Mouse (Mus musculus) cerebellum, postnatal 14 days (tissue): Measurements from ENCODE around the gene Hoxd3.

Source experiments
- DNase-seq, 2 experiments: peaks; one replicate each; pipeline ENCODE4 v3.0.0; 2021; ENCODE audit warnings: mixed read lengths in 2 of 2

The Hoxd3 gene

GRCm38 (mm10) chr2:74711721-74712621 is at the start of gene Hoxd3, which contains the start of gene Hoxd4:
Gene Hoxd3, plus strand, starts transcription at chr2:74711927.
Gene Hoxd4, plus strand, starts transcription at chr2:74711929.
- DNase-seq = no peak

DNA sequence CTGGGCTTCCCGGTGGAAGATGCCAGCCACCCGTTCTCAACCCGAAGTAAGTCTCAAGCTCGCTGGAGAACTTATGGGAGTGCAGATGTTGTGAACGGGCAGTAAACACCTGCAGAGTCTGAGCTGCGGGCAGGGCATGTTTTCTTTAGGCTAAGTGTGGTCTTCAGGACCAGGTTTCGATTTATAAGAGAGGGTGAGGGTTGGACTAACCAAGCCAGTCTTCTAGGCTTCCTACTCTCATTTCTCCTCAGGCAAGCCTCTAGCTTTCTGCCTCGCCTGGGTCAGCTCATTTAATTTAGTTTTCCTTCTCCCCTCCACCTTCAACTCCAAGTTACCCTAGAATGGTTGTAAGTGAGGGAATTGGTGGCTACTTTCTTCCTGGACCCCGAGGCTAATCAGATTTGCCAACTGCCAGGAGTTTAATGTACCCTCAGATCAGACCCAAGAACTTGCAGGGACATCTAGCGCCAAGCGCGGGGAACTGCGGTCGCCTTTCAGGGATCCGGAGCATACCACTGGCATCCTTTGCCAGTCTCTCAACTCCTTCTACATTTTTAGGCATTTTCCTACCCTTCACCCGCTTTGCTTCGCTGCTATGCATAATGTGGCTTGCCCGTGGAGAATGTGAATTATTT is 48.3 kb upstream of the Hoxd3 start:
- DNase-seq = peak; percentile 81 to 82

DNA sequence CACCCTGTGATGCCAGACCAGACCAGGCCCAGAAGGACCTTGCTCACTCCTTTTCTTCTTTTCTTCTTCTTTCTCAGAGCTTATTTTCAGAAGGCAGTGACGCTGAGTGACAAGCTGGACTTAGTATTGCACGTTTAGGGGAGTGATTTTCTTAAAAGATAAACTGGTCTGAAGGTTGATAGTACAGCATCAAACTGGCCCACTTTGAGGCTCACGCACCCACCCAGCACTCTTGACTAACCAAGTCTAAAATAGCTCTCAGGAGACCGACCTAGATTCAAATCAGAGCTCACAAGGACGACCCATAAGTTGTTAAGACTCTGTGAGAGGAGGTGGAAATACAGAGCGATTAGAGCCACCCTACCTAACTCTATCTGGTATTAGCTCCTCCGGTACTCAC is 45.3 kb upstream of the Hoxd3 start:
- no peak for DNase-seq

DNA sequence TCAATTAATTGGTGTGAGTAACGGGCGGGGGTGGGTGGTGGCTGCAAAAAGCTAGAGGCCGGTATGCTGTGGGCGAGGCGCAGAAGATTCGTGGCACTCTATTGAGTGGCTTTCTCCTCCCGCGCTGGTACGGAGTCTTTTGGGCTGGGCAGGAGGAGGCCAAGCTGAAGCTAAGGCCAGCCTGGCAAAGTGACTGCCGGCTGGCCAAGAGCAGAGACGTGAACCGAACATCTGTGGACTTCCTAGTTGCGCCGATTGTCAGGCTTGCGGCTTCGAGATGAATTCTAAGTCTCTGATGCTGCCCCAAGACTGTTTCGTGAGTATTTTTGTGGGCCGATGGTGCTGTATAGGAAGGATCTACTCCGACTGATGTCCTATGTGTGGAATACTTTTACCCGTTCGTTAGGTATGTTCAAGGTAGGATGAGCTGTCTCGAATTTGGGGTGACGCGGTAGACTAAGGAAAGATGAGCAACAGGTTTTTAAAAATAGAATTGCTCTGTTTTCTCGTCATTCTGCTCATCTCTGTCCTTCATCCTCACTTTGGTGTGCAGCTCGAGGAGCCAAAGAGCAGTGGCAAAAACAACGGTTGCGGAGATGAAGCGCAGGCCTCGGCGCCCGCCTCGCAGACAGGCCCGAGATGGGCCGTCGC is 44.4 kb upstream of the Hoxd3 start:
- no peak for DNase-seq

GRCm38 (mm10) chr2:74667842-74668357 is 43.8 kb upstream of the Hoxd3 start, which contains the start of gene Hoxd13:
Gene Hoxd13, plus strand, starts transcription at chr2:74668310.
- no peak for DNase-seq

DNA sequence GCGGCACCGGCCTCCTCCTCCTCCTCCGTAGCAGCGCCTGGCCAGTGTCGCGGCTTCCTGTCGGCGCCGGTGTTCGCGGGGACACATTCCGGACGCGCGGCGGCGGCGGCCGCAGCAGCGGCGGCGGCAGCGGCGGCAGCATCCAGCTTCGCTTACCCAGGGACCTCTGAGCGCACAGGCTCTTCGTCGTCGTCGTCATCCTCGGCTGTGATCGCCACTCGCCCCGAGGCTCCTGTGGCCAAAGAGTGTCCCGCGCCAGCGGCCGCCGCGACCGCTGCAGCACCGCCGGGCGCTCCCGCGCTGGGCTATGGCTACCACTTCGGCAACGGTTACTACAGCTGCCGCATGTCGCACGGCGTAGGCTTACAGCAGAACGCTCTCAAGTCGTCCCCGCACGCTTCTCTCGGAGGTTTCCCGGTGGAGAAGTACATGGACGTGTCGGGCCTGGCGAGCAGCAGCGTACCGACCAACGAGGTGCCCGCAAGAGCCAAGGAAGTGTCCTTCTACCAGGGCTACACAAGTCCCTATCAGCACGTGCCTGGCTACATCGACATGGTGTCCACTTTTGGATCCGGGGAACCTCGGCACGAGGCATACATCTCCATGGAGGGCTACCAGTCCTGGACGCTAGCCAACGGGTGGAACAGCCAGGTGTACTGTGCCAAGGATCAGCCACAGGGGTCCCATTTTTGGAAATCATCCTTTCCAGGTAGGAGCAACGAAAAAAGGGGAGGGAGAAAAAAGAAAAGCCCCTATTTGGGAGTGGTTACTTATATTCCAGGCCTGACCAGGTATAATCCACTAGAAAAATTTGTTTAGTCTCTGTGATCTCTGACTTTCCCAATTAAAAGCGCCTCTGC is 43.1 kb upstream of the Hoxd3 start:
- no peak for DNase-seq

GRCm38 (mm10) chr2:74669230-74669578 is 42.5 kb upstream of the Hoxd3 start:
- no peak for DNase-seq

DNA sequence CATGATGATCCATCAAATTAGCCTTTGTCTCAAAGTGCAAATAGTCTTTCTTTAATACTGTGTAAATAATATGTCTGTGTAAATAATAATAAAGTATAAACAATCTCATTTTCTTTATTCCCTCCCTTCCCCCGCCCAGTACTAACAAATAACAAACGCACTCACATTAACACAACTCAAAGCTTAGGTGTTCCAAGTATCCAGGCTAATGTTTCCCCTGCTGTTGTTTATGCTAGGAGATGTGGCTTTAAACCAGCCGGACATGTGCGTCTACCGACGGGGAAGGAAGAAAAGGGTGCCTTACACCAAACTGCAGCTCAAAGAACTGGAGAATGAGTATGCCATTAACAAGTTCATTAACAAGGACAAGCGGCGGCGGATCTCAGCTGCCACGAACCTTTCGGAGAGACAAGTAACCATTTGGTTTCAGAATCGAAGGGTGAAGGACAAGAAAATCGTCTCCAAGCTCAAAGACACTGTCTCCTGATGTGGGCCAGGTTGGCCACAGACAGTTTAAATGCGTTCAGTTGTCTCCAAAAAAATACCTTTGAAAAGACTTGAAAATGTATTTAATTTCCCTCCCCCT is 42.0 kb upstream of the Hoxd3 start:
- DNase-seq = no peak

GRCm38 (mm10) chr2:74670632-74671188 is 41.0 kb upstream of the Hoxd3 start:
- no peak for DNase-seq

DNA sequence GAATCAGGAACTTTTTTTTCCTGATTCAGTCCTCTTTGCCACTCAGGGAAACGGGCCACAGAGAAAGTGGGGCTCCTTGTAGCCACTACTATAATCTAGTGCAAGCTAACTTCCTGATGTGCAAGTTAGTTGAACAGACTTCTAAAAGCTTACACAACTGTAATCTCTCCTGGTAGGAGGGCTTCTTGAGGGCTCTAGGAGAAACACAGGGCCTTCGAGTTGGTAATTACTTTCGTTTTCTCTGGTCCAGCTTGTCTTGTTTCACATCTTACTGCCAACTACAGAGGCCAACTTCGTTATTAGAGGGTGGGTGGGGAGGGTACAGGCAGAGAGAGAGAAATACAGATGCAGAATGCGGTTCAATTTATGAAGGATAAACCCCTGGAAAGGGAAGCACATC is 39.9 kb upstream of the Hoxd3 start:
- no peak for DNase-seq

DNA sequence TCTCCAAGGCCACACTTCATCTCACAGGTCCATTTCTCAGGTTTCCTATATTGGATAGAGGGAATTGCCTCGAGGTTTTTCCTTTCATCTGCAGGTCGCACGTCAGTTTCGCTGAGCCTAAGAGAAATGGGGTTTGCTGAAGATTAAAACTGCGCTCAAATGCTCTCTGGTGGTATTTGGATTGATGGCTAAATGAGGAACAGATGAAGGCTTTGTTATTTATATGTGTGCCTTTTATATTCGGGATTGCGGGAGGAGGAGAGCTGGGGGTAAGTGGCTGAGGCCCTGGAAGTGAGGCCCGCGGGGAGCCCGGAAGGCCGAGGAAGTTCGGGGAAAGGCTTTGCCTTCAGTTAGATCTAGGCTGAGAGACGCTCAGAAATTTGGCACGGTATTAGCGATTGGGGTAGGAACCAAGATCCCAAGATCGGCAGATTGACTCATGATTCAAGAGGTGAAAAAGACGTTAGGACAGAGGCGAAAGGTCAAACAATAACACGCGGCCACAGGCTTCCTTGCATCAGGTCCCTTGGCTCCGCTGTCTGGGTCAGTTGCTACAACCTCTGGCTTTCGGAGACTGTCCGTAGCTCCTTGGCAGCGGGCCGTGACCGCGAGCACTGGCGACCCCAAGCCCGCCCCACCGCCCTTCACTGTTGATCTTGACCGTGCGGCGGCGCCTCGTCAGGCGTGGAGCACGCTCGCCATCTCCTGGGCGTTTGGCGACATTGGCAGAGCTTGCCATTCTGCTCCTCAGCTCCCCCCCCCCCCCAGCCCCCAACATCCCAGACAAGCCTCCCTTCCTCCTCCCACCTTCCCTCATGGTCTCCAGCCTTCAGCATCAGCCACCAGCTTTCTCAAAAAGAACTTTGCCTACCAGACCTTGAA is 39.0 kb upstream of the Hoxd3 start:
- DNase-seq = peak; percentile 80 to 84

DNA sequence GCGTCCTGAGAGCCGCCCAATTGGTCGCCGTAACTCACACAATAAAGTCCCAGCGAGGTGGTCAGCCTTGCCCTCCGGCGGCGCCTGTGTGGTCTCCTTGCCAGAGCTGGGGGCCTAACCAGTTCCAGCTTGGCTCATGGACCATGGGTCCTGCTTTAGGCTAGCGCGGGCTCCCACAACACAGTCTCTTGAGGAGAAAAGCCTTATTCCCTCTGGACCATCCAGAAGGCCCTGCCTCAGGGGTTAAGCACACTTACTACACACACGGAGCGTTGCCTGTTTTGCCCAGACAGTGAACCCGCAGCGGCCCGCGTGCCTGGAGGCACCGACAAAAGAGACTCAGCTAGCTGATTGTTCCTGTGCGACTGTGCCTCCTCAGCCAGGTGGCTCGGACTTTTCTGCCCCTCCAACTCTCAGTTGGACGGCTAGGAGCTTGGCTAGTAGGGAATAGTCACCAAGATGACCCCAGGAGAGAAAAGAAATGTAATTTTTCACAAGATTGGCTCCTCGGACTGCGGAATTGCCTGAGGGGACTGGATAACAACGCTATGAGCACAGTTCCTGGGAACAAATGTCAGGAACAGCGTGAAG is 37.8 kb upstream of the Hoxd3 start:
- DNase-seq = no peak

DNA sequence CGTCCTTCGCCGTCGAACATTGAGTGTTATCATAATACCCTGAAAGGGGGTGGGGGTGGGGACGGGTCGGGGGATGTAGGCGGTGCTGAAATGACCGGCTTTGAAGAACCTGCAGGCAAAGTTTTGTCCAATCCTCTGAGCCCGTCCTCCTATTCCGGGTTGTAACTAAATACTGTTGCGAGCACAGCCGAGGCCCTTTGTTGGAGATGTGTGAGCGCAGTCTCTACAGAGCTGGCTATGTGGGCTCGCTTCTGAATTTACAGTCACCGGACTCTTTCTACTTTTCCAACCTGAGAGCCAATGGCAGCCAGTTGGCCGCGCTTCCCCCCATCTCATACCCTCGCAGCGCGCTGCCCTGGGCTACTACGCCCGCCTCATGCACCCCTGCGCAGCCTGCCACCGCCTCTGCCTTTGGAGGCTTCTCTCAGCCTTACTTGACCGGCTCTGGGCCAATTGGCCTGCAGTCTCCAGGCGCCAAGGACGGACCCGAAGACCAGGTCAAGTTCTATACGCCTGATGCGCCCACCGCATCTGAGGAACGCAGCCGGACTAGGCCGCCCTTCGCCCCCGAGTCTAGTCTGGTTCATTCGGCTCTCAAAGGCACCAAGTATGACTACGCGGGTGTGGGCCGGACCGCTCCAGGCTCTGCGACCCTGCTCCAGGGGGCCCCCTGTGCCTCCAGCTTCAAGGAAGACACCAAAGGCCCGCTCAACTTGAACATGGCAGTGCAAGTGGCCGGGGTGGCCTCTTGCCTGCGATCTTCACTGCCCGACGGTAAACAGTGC is 36.7 kb upstream of the Hoxd3 start, which contains the start of gene Hoxd12:
Gene Hoxd12 (plus strand): TSS at position 133 of the 785 bp plus-strand sequence.
- DNase-seq = no peak

- DNase-seq = no peak
Observed at GRCm38 (mm10) chr2:74675666-74676282, 36.0 kb upstream of the Hoxd3 start.

DNA sequence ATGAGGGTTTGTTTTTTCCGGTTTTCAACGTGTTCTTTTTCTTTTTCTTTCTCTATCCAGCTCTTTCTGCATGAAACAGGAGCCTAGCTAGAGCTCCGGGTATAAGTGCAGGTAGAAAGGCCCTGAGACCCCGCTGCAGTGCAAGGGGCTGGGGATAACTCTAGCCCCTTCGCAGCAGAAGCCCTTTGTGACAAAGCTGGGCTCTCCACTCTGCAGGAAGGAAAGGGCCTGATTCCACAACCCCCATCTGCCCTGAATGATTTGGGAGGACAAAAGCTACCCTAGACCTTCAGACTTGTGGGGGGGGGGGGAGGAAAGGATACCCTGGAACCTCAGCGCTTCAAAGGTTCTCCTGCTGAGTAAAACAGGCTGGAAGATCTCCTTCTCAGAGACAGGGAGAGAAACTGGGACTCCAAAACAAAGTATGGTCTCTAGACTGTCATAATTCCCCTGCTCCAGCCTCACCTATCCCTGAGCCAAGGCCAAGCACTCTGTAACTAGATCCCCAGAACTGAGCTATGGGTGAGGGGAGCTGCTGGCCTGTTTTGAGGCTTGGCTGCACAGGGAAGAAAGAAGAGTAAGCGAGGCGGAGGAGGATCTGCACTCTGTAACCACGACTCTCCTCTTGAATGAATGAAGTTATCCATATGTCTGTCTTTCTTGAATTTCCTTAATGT is 35.2 kb upstream of the Hoxd3 start:
- DNase-seq = no peak

GRCm38 (mm10) chr2:74677106-74677505 is 34.6 kb upstream of the Hoxd3 start:
- DNase-seq = no peak

DNA sequence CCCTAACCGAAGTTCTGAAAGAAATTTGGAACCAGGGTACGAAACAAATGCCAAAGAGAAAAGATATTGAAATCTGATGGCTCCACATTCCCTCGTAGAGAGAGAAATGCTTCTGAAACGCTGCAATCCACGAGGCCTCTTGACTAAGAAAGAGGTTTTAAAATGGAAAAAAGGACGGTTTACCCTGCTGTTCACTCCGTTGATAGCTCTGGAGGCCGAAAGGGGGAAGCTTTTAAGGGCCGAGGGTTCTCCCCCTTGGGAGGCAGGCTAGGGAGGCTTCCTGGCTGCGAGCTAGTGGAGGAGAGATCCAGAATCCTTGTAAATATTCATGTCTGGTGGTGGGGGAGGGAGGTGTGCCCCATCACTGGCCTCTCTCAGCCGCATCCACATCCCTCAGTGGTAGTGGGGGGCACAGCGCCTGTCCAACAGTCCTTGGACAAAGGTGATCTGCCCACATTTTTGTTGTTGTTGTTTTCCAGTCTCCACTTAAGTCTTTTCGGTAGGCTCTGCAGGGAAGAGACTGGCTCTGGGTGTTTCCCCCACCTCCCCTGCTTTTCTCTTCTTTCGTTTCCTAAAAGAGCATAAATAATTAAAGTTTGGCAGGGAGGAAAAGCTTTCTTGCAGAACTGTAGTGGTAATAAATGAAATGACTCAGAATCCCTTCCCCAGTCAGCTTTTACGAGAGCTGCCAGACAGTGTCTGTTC is 32.7 kb upstream of the Hoxd3 start, which contains the start of gene Hoxd11:
Gene Hoxd11 (plus strand): TSS at position 667 of the 705 bp plus-strand sequence.
- no peak for DNase-seq
